Mouse (Mus musculus): Measurements from ENCODE around the gene Tprn.

DNA sequence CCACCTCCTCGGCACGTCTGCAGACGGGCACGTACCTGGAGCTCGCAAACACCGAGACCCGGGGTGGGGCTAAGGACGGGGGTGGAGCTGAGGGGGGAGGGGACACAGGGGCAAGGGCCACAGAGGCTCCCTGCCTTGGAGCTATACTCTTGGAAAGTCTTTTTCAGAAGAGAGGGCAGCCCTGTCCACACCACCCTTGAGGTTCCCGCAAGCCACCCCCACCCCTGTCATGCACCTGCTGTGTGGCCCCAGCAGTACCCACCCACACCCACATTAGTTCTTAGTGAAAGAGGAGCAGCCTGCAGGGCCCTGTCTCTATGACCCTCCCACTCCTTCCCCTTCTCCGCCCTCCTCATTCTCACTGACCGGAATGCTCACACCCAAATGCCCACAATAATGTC, 49.1 kb downstream of the Tprn start:
- TF ChIP-seq CTCF (conservative IDR thresholded peaks at IDR 0.05; ENCODE audit: insufficient read depth, insufficient read length, low read depth, low read length) = no peak
- no peak for TF ChIP-seq POLR2A (IDR thresholded peaks at IDR 0.05; ENCODE audit: low read depth, low read length)
